Mouse (Mus musculus) embryonic fibroblast, embryonic 13.5 days (primary cell): ENCODE data around the gene Gm20708. TPM values are rescaled to one million over a fixed set of nuclear protein-coding genes. Genes with fewer than 3 reads are reported as not detected.

Source experiments
- H3K27ac ChIP-seq: 2 replicates; pipeline ENCODE4 v1.5.1; 2012; ENCODE audit warnings: low read length, control low read depth, inconsistent platforms; ENCODE audit not compliant: insufficient read depth
- H3K4me1 ChIP-seq: 2 replicates; pipeline ENCODE4 v1.6.1; 2011; ENCODE audit warnings: low read length; ENCODE audit not compliant: control insufficient read depth, insufficient read depth
- H3K4me3 ChIP-seq: 2 replicates; pipeline ENCODE4 v1.5.1; 2011; ENCODE audit warnings: mild to moderate bottlenecking, control low read depth, low read length; ENCODE audit not compliant: insufficient read depth
- CTCF ChIP-seq: IDR thresholded peaks from 2 replicates; pipeline ENCODE4 v1.5.1; 2011; ENCODE audit warnings: mild to moderate bottlenecking, control low read depth, low read length, moderate library complexity, borderline replicate concordance; ENCODE audit not compliant: insufficient read depth
- POLR2A ChIP-seq: IDR thresholded peaks from 2 replicates; pipeline ENCODE4 v1.6.1; 2011; ENCODE audit warnings: low read depth, mild to moderate bottlenecking, control low read depth, low read length, moderate library complexity
- polyA plus RNA-seq: library from polyadenylated mRNA; stranded (reverse); fragments of >200 nt; gene quantifications from 2 replicates; pipeline ENCODE4 v1.2.4, GENCODE M21; 2011; ENCODE audit warnings: low read depth; ENCODE audit not compliant: missing spikeins, insufficient read length

Gene Gm20708
- polyA plus RNA-seq, 1 experiment: 0.49 TPM

- TF ChIP-seq POLR2A (no peak), CTCF (no peak)
- H3K4me1 ChIP-seq: no peaks in the 10 kb centered on the region
- no peak overlapping the region for H3K4me3 ChIP-seq
- no peak overlapping the region for H3K27ac ChIP-seq
Measured at GRCm38 (mm10) chr11:117770407-117770806, 39.1 kb upstream of the Gm20708 start.

- TF ChIP-seq POLR2A (no peak), CTCF (no peak)
- Histone ChIP-seq H3K27ac (no peak overlapping the region), H3K4me1 (no peaks in the 10 kb centered on the region), H3K4me3 (no peak overlapping the region)
Measured at GRCm38 (mm10) chr11:117772352-117772751, 37.1 kb upstream of the Gm20708 start.

DNA sequence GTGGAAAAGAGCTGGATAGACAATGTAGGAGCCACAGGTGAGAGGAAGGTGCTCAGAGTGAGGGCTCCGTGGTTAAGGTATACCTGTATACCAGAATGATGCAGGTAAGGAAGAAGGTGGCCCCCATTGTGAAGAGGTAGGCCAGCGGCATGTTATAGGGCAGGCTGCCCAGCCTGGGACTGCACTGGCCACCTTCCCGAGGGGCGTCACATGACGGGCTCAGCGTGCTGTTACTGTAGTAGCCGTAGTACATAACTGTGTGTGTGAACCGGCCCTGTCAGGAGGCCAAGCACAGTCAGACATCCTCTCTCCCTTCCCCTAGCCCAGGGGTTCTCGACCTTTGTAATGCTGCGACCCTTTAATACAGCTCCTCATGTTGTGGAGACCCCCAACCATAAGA is 34.5 kb upstream of the Gm20708 start:
- TF ChIP-seq CTCF (no peak), POLR2A (no peak)
- Histone ChIP-seq H3K4me1 (no peaks in the 10 kb centered on the region), H3K27ac (no peak overlapping the region), H3K4me3 (no peak overlapping the region)

GRCm38 (mm10) chr11:117775540-117775939 is 33.9 kb upstream of the Gm20708 start:
- TF ChIP-seq CTCF: no peak
- no peak for TF ChIP-seq POLR2A
- no peaks in the 10 kb centered on the region for H3K4me1 ChIP-seq

GRCm38 (mm10) chr11:117776085-117776792 is 33.2 kb upstream of the Gm20708 start:
- Histone ChIP-seq H3K4me1 (peaks cover 4% of the 10 kb centered on the region; the same call in 1 of the 2 replicates), H3K4me3 (no peak overlapping the region), H3K27ac (no peak overlapping the region)
- TF ChIP-seq POLR2A: no peak
- TF ChIP-seq CTCF: no peak

More at GRCm38 (mm10) chr11:117775540-117775939, 33.9 kb upstream of the Gm20708 start:
- Histone ChIP-seq H3K4me3 (no peak overlapping the region), H3K27ac (no peak overlapping the region)

DNA sequence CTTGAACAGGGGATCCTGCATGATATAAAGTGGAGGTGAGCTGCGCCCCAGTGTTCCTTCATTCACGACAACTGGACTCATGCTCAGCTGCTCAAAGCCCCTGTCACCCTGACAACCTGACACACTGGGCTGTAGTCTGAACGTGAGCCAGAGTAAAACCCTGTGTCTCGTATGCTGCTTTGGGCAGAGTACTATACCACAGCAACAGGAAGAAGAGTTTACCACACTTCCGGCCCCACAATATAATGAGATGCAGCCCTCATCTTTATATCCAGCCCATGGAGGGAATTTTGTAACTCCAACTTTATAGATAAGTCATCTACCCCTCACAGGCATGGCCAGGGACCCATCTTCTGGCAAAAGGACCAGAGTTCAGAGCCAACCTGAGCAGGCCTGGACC is 32.4 kb upstream of the Gm20708 start:
- Histone ChIP-seq H3K4me3 (no peak overlapping the region), H3K27ac (no peak overlapping the region), H3K4me1 (peaks cover 5% of the 10 kb centered on the region; the same call in 1 of the 2 replicates)
- TF ChIP-seq POLR2A (no peak), CTCF (no peak)

DNA sequence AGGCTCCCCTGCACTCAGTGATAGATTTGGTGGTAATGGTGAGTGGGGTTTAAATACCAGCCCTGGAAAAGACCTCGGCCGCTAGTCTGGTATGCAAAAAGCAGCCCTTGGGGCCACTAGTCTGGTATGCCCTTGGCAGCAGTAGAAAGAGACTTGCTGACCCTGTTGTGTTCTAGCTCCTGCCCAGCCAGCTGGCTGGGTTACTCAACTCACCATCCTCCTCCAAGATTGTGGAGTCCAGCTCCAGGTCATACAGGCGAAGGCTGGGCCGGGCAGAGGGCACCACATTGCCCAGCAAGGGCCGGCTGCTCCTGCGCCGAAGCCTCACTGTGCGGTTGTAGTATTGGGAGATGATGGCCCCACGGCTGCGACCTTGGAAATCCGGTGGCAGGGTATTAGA is 31.4 kb upstream of the Gm20708 start:
- TF ChIP-seq POLR2A: no peak
- TF ChIP-seq CTCF: no peak
- Histone ChIP-seq H3K4me1 (peaks cover 5% of the 10 kb centered on the region; the same call in 1 of the 2 replicates), H3K27ac (no peak overlapping the region)

GRCm38 (mm10) chr11:117778851-117779433 is 30.5 kb upstream of the Gm20708 start:
- Histone ChIP-seq H3K4me3 (peak overlapping the region; percentile 52), H3K27ac (peak overlapping the region; percentile 62; the same call in 1 of the 2 replicates), H3K4me1 (peaks cover 5% of the 10 kb centered on the region; the same call in 1 of the 2 replicates)
- TF ChIP-seq POLR2A: no peak; the same call in 1 of the 2 replicates
- no peak for TF ChIP-seq CTCF

More for the DNA sequence above, 31.4 kb upstream of the Gm20708 start:
- no peak overlapping the region for H3K4me3 ChIP-seq

DNA sequence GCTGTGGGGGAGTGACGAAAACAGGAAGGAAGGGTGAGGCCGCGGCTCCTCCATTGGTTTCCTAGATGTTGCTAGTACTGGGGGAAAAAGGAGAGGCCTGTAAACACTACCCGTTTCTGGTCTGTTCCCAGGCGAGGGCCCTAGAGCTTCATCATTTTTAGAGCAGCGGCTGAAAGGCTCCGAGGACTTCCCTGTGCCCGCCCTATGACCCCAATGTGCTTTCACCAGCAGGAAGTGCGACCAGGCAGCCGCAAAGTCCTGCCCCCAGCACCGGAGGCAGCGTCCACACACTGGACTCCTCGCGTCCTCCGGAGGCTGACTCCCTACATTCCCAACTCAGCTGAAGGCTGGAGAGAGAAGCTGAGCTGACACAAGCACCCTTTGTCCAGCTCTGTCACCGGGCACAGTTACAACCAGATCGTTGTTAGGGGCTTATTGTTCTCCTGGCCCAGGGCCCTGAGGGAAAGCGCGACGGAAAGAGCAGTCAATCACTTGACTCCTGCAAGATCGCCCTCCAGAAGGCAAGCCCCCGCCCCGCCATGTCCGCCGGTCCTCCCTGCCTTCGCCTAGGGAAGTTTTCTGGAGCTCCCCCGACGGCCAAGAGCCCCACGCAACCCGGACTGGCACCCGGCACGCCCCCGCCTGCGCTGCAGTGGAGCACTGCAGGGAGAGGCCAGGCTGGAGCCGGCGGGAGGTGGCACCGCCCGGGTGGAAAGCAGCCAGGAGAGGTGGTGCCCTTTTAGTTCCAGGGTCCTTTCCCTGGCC is 29.9 kb upstream of the Gm20708 start:
- H3K4me3 ChIP-seq: peak overlapping the region; percentile 52
- H3K27ac ChIP-seq: peak overlapping the region; percentile 62
- H3K4me1 ChIP-seq: peaks cover 5% of the 10 kb centered on the region; the same call in 1 of the 2 replicates
- no peak for TF ChIP-seq CTCF
- TF ChIP-seq POLR2A: peak; percentile 79
